10 mouse cellular contexts compared by ENCODE assay signal in genomic region chr12:29239975-29240374, GRCm38 (mm10).
DNase-seq lines count a peak whose midpoint lies in the region; ATAC-seq and TF ChIP-seq lines count a peak whose summit lies in the region.
"Had no signal": no experiment of that assay in that cellular context is flagged by ENCODE, and none has a peak within 500 bp of the region (broad histone marks: within the 10 kb centered on the region; RNA-seq: fewer than 3 reads in every experiment).

No protein-coding gene starts in this region.

- ATAC-seq in embryonic facial prominence, embryonic 14.5 days (ENCODE audit: low read depth), result no peak
- ATAC-seq in neural tube, embryonic 14.5 days (ENCODE audit: low read depth), result peak; percentile 64; the same call in 1 of the 2 replicates
- ATAC-seq in granulocyte monocyte progenitor cell, adult 5-6 weeks (replicated peaks; ENCODE audit: poor library complexity, severe bottlenecking), result no peak

- WGBS in embryonic facial prominence, embryonic 14.5 days, result 31% methylated on average over 5 of the region's 5 CpGs
- WGBS in neural tube, embryonic 14.5 days, result 36% methylated on average over 5 of the region's 5 CpGs

- intact Hi-C loops in gastrocnemius, adult 2 months (cut with DNase I), result no loop called here

- peak; percentile 50 for DNase-seq in gastrocnemius, adult 2 months
- DNase-seq in gastrocnemius, adult 8-10 months (ENCODE audit: low spot score in 2 of 2), result no peak
- DNase-seq in embryonic facial prominence, embryonic 14.5 days (ENCODE audit: low spot score), result peak; percentile 47
- DNase-seq in layer of hippocampus, adult 9-10 months (ENCODE audit: low spot score), result peak; percentile 67
- DNase-seq in ovary, postnatal 10 days (ENCODE audit: low spot score), result no peak
- DNase-seq in urinary bladder, postnatal 25 days (ENCODE audit: low spot score), result no peak

- H3K9me3 ChIP-seq in embryonic facial prominence, embryonic 14.5 days (ENCODE audit: control insufficient read depth, low read length), result no peaks in the 10 kb centered on the region
- no peaks in the 10 kb centered on the region for H3K9me3 ChIP-seq in neural tube, embryonic 14.5 days (ENCODE audit: control insufficient read depth, low read length)
- H3K9me3 ChIP-seq: embryonic facial prominence, embryonic 15.5 days had no signal

- H3K4me1 ChIP-seq in embryonic facial prominence, embryonic 14.5 days (ENCODE audit: control insufficient read depth, insufficient read depth, low read length), result no peaks in the 10 kb centered on the region
- peaks cover 20% of the 10 kb centered on the region for H3K4me1 ChIP-seq in neural tube, embryonic 14.5 days (ENCODE audit: control insufficient read depth, insufficient read depth, low read length)
- H3K4me1 ChIP-seq: embryonic facial prominence, embryonic 15.5 days had no signal

- no peak overlapping the region for H3K9ac ChIP-seq in embryonic facial prominence, embryonic 14.5 days (ENCODE audit: low read depth, low read length)
- H3K9ac ChIP-seq in neural tube, embryonic 14.5 days (replicated peaks; ENCODE audit: low read depth, low read length), result no peak overlapping the region
- H3K9ac ChIP-seq: embryonic facial prominence, embryonic 15.5 days had no signal

- no peaks in the 10 kb centered on the region for H3K27me3 ChIP-seq in embryonic facial prominence, embryonic 14.5 days (replicated peaks; ENCODE audit: control insufficient read depth, insufficient read depth, low read length)
- H3K27me3 ChIP-seq in neural tube, embryonic 14.5 days (ENCODE audit: control insufficient read depth, insufficient read depth, low read length), result no peaks in the 10 kb centered on the region
- H3K27me3 ChIP-seq: embryonic facial prominence, embryonic 15.5 days had no signal

- TF ChIP-seq CTCF in gastrocnemius, adult 2 months (IDR thresholded peaks at IDR 0.05), result no peak

- H3K4me2 ChIP-seq in embryonic facial prominence, embryonic 14.5 days (ENCODE audit: low read depth, low read length), result no peak overlapping the region
- H3K4me2 ChIP-seq in neural tube, embryonic 14.5 days (ENCODE audit: low read depth, low read length), result no peak overlapping the region
- H3K4me2 ChIP-seq: embryonic facial prominence, embryonic 15.5 days had no signal

- H3K36me3 ChIP-seq in embryonic facial prominence, embryonic 14.5 days (ENCODE audit: control insufficient read depth, insufficient read depth, low read length), result no peaks in the 10 kb centered on the region
- H3K36me3 ChIP-seq in neural tube, embryonic 14.5 days (ENCODE audit: control insufficient read depth, insufficient read depth, low read length), result no peaks in the 10 kb centered on the region
- H3K36me3 ChIP-seq: embryonic facial prominence, embryonic 15.5 days had no signal

- H3K4me3 ChIP-seq in gastrocnemius, adult 2 months, result no peak overlapping the region
- H3K4me3 ChIP-seq in embryonic facial prominence, embryonic 14.5 days (ENCODE audit: low read depth, low read length), result no peak overlapping the region
- no peak overlapping the region for H3K4me3 ChIP-seq in neural tube, embryonic 14.5 days (ENCODE audit: low read depth, low read length)
- H3K4me3 ChIP-seq: embryonic facial prominence, embryonic 15.5 days had no signal

- H3K27ac ChIP-seq in gastrocnemius, adult 2 months, result no peak overlapping the region
- H3K27ac ChIP-seq in embryonic facial prominence, embryonic 14.5 days (replicated peaks; ENCODE audit: low read depth, low read length), result no peak overlapping the region
- peak overlapping the region; percentile 18 for H3K27ac ChIP-seq in neural tube, embryonic 14.5 days (ENCODE audit: low read depth, low read length)
- H3K27ac ChIP-seq: embryonic facial prominence, embryonic 15.5 days; macrophage had no signal

Comparison
In these comparisons a context has a peak if more than half of its experiments do, and no peak if none do; other contexts are left out.
1. DNase-seq: peak in gastrocnemius, adult 2 months (single experiment), embryonic facial prominence, embryonic 14.5 days (single experiment) and layer of hippocampus, adult 9-10 months (single experiment); none in gastrocnemius, adult 8-10 months (0 of 2), ovary, postnatal 10 days (single experiment) and urinary bladder, postnatal 25 days (single experiment).